Mouse (Mus musculus): ENCODE measurements around the gene Rnf130. TPM values are rescaled to one million over a fixed set of nuclear protein-coding genes. Genes with fewer than 3 reads are reported as not detected.

Rnf130 gene
- polyA plus RNA-seq, 1 experiment = not detected

- TF ChIP-seq USF1 (IDR thresholded peaks at IDR 0.05; ENCODE audit: low read depth) (no peak), FOSL1 (IDR thresholded peaks at IDR 0.05; ENCODE audit: insufficient read depth, low read length, poor library complexity, severe bottlenecking) (no peak), MYOD1 (IDR thresholded peaks at IDR 0.05; ENCODE audit: control insufficient read depth, insufficient read length, low read depth) (no peak), MYOG (IDR thresholded peaks at IDR 0.05; ENCODE audit: control insufficient read depth, extremely low read depth, insufficient read length) (no peak), CEBPB (IDR thresholded peaks at IDR 0.05; ENCODE audit: low read depth) (no peak), MAX (IDR thresholded peaks at IDR 0.05) (no peak), CTCF (IDR thresholded peaks at IDR 0.05; ENCODE audit: control insufficient read depth, insufficient read depth, insufficient read length) (no peak)
- Histone ChIP-seq H3K79me2 (ENCODE audit: control insufficient read depth, insufficient read depth) (no peaks in the 10 kb centered on the region), H3K79me3 (ENCODE audit: low read depth) (no peaks in the 10 kb centered on the region), H3ac (ENCODE audit: control insufficient read depth, insufficient read length, low read depth) (no peak overlapping the region), H3K36me3 (ENCODE audit: control insufficient read depth, insufficient read depth) (no peaks in the 10 kb centered on the region), H3K4me3 (ENCODE audit: insufficient read depth, poor library complexity, severe bottlenecking) (no peak overlapping the region), H3K27me3 (ENCODE audit: control insufficient read depth, insufficient read depth, insufficient read length) (peaks cover 38% of the 10 kb centered on the region)
These were observed 1.5 kb downstream of the Rnf130 start for GRCm38 (mm10) chr11:50026521-50027090.

- no peaks in the 10 kb centered on the region for H3K79me3 ChIP-seq (ENCODE audit: low read depth)
- H3K27me3 ChIP-seq (ENCODE audit: control insufficient read depth, insufficient read depth, insufficient read length) = peaks cover 33% of the 10 kb centered on the region
- H3K4me3 ChIP-seq (ENCODE audit: insufficient read depth, poor library complexity, severe bottlenecking) = no peak overlapping the region
- H3K79me2 ChIP-seq (ENCODE audit: control insufficient read depth, insufficient read depth) = no peaks in the 10 kb centered on the region
- TF ChIP-seq USF1 (IDR thresholded peaks at IDR 0.05; ENCODE audit: low read depth) (no peak), MYOD1 (IDR thresholded peaks at IDR 0.05; ENCODE audit: control insufficient read depth, insufficient read length, low read depth) (no peak), CTCF (IDR thresholded peaks at IDR 0.05; ENCODE audit: control insufficient read depth, insufficient read depth, insufficient read length) (no peak), CEBPB (IDR thresholded peaks at IDR 0.05; ENCODE audit: low read depth) (no peak), FOSL1 (IDR thresholded peaks at IDR 0.05; ENCODE audit: insufficient read depth, low read length, poor library complexity, severe bottlenecking) (no peak), MYOG (IDR thresholded peaks at IDR 0.05; ENCODE audit: control insufficient read depth, extremely low read depth, insufficient read length) (no peak), MAX (IDR thresholded peaks at IDR 0.05) (no peak)
- H3ac ChIP-seq (ENCODE audit: control insufficient read depth, insufficient read length, low read depth) = no peak overlapping the region
- H3K36me3 ChIP-seq (ENCODE audit: control insufficient read depth, insufficient read depth) = no peaks in the 10 kb centered on the region
These were observed 3.3 kb downstream of the Rnf130 start for GRCm38 (mm10) chr11:50028416-50028815.

- H3K79me3 ChIP-seq (ENCODE audit: low read depth) = no peaks in the 10 kb centered on the region
- peaks cover 5% of the 10 kb centered on the region for H3K27me3 ChIP-seq (ENCODE audit: control insufficient read depth, insufficient read depth, insufficient read length)
- no peak overlapping the region for H3K4me3 ChIP-seq (ENCODE audit: insufficient read depth, poor library complexity, severe bottlenecking)
- H3K36me3 ChIP-seq (ENCODE audit: control insufficient read depth, insufficient read depth) = no peaks in the 10 kb centered on the region
- H3ac ChIP-seq (ENCODE audit: control insufficient read depth, insufficient read length, low read depth) = no peak overlapping the region
- no peak for TF ChIP-seq FOSL1 (IDR thresholded peaks at IDR 0.05; ENCODE audit: insufficient read depth, low read length, poor library complexity, severe bottlenecking)
- TF ChIP-seq MYOD1 (IDR thresholded peaks at IDR 0.05; ENCODE audit: control insufficient read depth, insufficient read length, low read depth) = no peak
- TF ChIP-seq CEBPB (IDR thresholded peaks at IDR 0.05; ENCODE audit: low read depth) = no peak
- TF ChIP-seq MAX (IDR thresholded peaks at IDR 0.05) = no peak
- TF ChIP-seq MYOG (IDR thresholded peaks at IDR 0.05; ENCODE audit: control insufficient read depth, extremely low read depth, insufficient read length) = no peak
- no peak for TF ChIP-seq USF1 (IDR thresholded peaks at IDR 0.05; ENCODE audit: low read depth)
- no peak for TF ChIP-seq CTCF (IDR thresholded peaks at IDR 0.05; ENCODE audit: control insufficient read depth, insufficient read depth, insufficient read length)
- H3K79me2 ChIP-seq (ENCODE audit: control insufficient read depth, insufficient read depth) = no peaks in the 10 kb centered on the region
These were observed 9.0 kb downstream of the Rnf130 start for GRCm38 (mm10) chr11:50034155-50034554.

GRCm38 (mm10) chr11:50035726-50036125 lies 10.6 kb downstream of the Rnf130 start:
- no peaks in the 10 kb centered on the region for H3K79me2 ChIP-seq (ENCODE audit: control insufficient read depth, insufficient read depth)
- no peak overlapping the region for H3ac ChIP-seq (ENCODE audit: control insufficient read depth, insufficient read length, low read depth)
- H3K27me3 ChIP-seq (ENCODE audit: control insufficient read depth, insufficient read depth, insufficient read length) = peaks cover 5% of the 10 kb centered on the region
- TF ChIP-seq CEBPB (IDR thresholded peaks at IDR 0.05; ENCODE audit: low read depth) (no peak), CTCF (IDR thresholded peaks at IDR 0.05; ENCODE audit: control insufficient read depth, insufficient read depth, insufficient read length) (no peak), MAX (IDR thresholded peaks at IDR 0.05) (no peak), USF1 (IDR thresholded peaks at IDR 0.05; ENCODE audit: low read depth) (no peak)
- H3K4me3 ChIP-seq (ENCODE audit: insufficient read depth, poor library complexity, severe bottlenecking) = no peak overlapping the region
- no peaks in the 10 kb centered on the region for H3K79me3 ChIP-seq (ENCODE audit: low read depth)
- no peaks in the 10 kb centered on the region for H3K36me3 ChIP-seq (ENCODE audit: control insufficient read depth, insufficient read depth)

GRCm38 (mm10) chr11:50036781-50037460 lies 11.8 kb downstream of the Rnf130 start:
- TF ChIP-seq MAX (IDR thresholded peaks at IDR 0.05) = no peak
- TF ChIP-seq CTCF (IDR thresholded peaks at IDR 0.05; ENCODE audit: control insufficient read depth, insufficient read depth, insufficient read length) = no peak
- TF ChIP-seq MYOG (IDR thresholded peaks at IDR 0.05; ENCODE audit: control insufficient read depth, extremely low read depth, insufficient read length) = no peak
- TF ChIP-seq USF1 (IDR thresholded peaks at IDR 0.05; ENCODE audit: low read depth) = no peak
- no peak for TF ChIP-seq FOSL1 (IDR thresholded peaks at IDR 0.05; ENCODE audit: insufficient read depth, low read length, poor library complexity, severe bottlenecking)
- no peak for TF ChIP-seq MYOD1 (IDR thresholded peaks at IDR 0.05; ENCODE audit: control insufficient read depth, insufficient read length, low read depth)
- no peak for TF ChIP-seq CEBPB (IDR thresholded peaks at IDR 0.05; ENCODE audit: low read depth)

More at GRCm38 (mm10) chr11:50036781-50037460, 11.8 kb downstream of the Rnf130 start:
- H3K27me3 ChIP-seq (ENCODE audit: control insufficient read depth, insufficient read depth, insufficient read length) = peaks cover under 1% of the 10 kb centered on the region
- no peaks in the 10 kb centered on the region for H3K36me3 ChIP-seq (ENCODE audit: control insufficient read depth, insufficient read depth)
- H3K79me2 ChIP-seq (ENCODE audit: control insufficient read depth, insufficient read depth) = no peaks in the 10 kb centered on the region
- H3K4me3 ChIP-seq (ENCODE audit: insufficient read depth, poor library complexity, severe bottlenecking) = no peak overlapping the region
- no peak overlapping the region for H3ac ChIP-seq (ENCODE audit: control insufficient read depth, insufficient read length, low read depth)
- H3K79me3 ChIP-seq (ENCODE audit: low read depth) = no peaks in the 10 kb centered on the region
